Mouse (Mus musculus) heart, embryonic 16.5 days (tissue): Measurements from ENCODE around the gene Dct. TPM values are rescaled to one million over a fixed set of nuclear protein-coding genes. Genes with fewer than 3 reads are reported as not detected.

ENCODE experiments used
- ATAC-seq: fragments of 200-750 bp; cut with Nextera tagmentation; replicated peaks from 2 replicates; pipeline ENCODE4 v1.8.0; 2017; ENCODE audit warnings: moderate number of reproducible peaks; ENCODE audit not compliant: insufficient read depth, low FRiP score; ENCODE audit errors: extremely low read depth
- H3K27ac ChIP-seq: fragments of 300-500 bp; sonication (generic); 2 replicates; pipeline ENCODE4 v1.5.1; 2014; ENCODE audit warnings: mild to moderate bottlenecking, low read length, control low read depth, moderate library complexity
- H3K27me3 ChIP-seq: fragments of 300-500 bp; sonication (generic); 2 replicates; pipeline ENCODE4 v1.6.1; 2014; ENCODE audit warnings: low read length, mixed read lengths; ENCODE audit not compliant: control insufficient read depth, insufficient read depth
- H3K36me3 ChIP-seq: fragments of 300-500 bp; sonication (generic); 2 replicates; pipeline ENCODE4 v1.6.1; 2014; ENCODE audit not compliant: control insufficient read depth, insufficient read depth
- H3K4me1 ChIP-seq: fragments of 300-500 bp; sonication (generic); 2 replicates; pipeline ENCODE4 v1.6.1; 2014; ENCODE audit warnings: low read length, mixed read lengths; ENCODE audit not compliant: control insufficient read depth, insufficient read depth
- H3K4me2 ChIP-seq: fragments of 300-500 bp; sonication (generic); 2 replicates; pipeline ENCODE4 v1.6.1; 2014; ENCODE audit warnings: low read depth, mild to moderate bottlenecking, control low read depth, low read length
- H3K4me3 ChIP-seq: fragments of 300-500 bp; sonication (generic); 2 replicates; pipeline ENCODE4 v1.5.1; 2014; ENCODE audit warnings: mild to moderate bottlenecking, control low read depth, low read length
- H3K9ac ChIP-seq: fragments of 300-500 bp; sonication (generic); 2 replicates; pipeline ENCODE4 v1.6.1; 2014; ENCODE audit warnings: low read length, control low read depth
- H3K9me3 ChIP-seq: fragments of 300-500 bp; sonication (generic); replicated peaks from 2 replicates; pipeline ENCODE4 v1.6.1; 2016; ENCODE audit warnings: low read length; ENCODE audit not compliant: control insufficient read depth
- WGBS: fragments of 180-500 bp; shearing (Covaris S2); extraction: QIAGEN DNeasy Blood & Tissue Kit; methylation state at CpG from one replicate; pipeline ENCODE4 v1.1.7; 2014; 5-methylcytosine and 5-hydroxymethylcytosine counted together
- polyA plus RNA-seq: library from polyadenylated mRNA; unstranded; fragments of >200 nt; fragmentation: Nextera tagmentation; extraction: Ambion mirVana; gene quantifications from 2 replicates; pipeline ENCODE4 v1.2.1, GENCODE M21; 2015

Dct gene
- polyA plus RNA-seq, 1 experiment from 2014 or later: 2.5 TPM

DNA sequence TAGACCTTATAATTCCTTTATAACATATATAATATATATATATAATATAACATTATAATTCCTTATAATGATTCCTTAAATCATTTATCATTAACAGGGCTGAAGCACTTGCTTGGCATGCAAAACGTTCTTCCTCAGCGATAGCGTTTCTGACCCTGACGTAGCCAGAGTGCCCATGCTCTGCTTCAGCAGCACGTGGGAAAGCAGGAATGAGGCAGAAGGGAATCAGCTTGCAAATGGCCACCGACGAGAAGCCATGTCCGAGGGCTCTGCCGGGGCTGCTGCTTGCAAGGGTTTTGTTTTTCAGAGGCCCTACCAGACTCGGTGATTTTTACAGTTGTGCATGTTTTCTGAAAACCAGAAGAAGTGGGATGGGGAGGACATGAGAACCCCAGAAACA is 1.6 kb downstream of the Dct start:
- Histone ChIP-seq H3K27ac (no peak overlapping the region), H3K9ac (no peak overlapping the region), H3K9me3 (no peaks in the 10 kb centered on the region), H3K4me3 (no peak overlapping the region), H3K36me3 (no peaks in the 10 kb centered on the region), H3K4me2 (no peak overlapping the region), H3K27me3 (peaks cover 2% of the 10 kb centered on the region; the same call in 1 of the 2 replicates), H3K4me1 (no peaks in the 10 kb centered on the region)
- WGBS: 81% methylated on average over 10 of the region's 10 CpGs
- no peak for ATAC-seq

DNA sequence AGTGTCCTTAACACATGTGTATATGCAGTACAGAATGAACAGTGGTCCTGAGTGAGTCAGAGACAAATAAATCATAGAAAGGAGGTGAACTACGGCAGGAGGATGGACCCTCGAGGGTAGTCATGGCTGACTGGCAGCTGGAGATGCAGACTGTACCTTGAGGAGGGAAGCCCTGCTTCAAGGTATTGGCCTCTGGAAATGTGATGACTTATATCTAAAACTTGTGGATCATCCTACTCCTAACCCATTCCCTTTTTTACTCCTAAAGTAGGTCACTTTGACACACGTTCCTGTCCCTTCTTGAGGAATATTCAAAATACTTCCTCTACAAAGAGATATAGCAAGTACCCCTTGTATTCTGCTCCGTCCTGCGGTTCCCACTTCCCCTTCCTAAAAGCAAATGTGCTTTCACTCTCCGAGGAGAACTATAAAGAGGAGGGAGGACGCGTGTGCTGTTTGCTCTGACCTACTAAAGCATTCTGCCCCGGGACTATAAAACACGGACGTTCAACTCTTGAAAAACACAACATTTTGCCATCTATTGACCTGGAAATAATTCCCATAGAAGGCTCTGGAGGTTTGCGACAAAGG is 2.3 kb downstream of the Dct start:
- 80% methylated on average over 12 of the region's 12 CpGs for WGBS
- Histone ChIP-seq H3K4me1 (no peaks in the 10 kb centered on the region), H3K4me2 (no peak overlapping the region), H3K27ac (no peak overlapping the region), H3K27me3 (peaks cover under 1% of the 10 kb centered on the region; the same call in 1 of the 2 replicates), H3K36me3 (no peaks in the 10 kb centered on the region), H3K9me3 (no peaks in the 10 kb centered on the region), H3K4me3 (no peak overlapping the region), H3K9ac (no peak overlapping the region)
- no peak for ATAC-seq

DNA sequence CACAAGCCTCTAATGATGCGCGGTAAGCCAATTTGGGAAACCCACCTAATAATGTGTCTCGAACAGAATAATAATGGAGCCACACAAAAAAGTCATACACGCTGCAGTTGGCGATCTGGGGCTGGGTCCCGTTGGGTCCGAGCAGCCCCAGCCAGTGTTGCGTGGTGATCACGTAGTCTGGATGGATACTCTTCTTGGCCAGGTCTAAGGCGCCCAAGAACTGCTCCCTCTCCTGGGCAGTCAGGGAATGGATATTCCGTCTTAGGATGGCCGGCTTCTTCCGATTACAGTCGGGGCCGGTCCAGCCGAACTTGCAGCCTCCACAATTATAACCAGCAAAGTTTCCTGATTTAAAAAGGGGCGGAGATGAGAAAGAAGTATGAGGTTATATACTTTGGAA is 9.1 kb downstream of the Dct start:
- H3K4me3 ChIP-seq: no peak overlapping the region
- no peaks in the 10 kb centered on the region for H3K9me3 ChIP-seq
- H3K9ac ChIP-seq: no peak overlapping the region
- H3K36me3 ChIP-seq: no peaks in the 10 kb centered on the region
- H3K27me3 ChIP-seq: peaks cover 6% of the 10 kb centered on the region; the same call in 1 of the 2 replicates
- no peak for ATAC-seq
- 80% methylated on average over 17 of the region's 17 CpGs for WGBS
- H3K4me2 ChIP-seq: no peak overlapping the region
- H3K4me1 ChIP-seq: no peaks in the 10 kb centered on the region
- no peak overlapping the region for H3K27ac ChIP-seq

DNA sequence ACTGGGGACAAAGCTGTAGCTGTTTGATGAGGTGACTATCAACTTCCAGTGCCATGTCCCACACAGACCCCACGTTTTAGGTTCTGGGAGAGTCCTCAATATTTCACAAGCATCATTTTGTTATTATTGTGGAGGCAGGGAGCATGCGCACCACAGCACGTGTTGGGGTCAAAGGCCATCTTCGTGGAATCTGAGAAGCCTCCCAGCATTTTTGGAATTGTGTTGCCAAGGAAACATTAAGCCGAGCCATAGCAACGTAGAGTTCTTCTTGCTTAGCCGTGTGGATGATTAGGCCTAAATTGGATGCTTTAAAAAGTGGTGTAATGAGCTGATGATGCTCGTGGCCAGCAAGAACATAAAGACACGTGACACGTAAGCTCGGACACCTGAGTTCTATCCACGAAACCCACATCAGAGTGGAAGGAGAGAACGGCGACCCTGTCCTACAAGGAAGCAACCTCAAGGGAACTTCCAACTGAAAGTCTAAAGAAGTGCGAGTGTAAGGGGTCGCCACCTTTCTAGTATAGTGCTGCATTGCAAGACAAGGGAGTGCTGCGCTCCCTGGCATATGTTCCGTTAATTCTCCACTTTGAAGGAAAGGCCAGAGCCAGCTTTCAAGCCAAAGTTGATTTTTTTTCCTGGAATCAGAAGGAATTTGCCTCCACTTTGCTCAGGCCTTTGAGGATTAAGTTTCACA is 9.8 kb downstream of the Dct start:
- Histone ChIP-seq H3K9me3 (no peaks in the 10 kb centered on the region), H3K4me2 (no peak overlapping the region), H3K27ac (no peak overlapping the region), H3K4me3 (no peak overlapping the region), H3K27me3 (peaks cover 6% of the 10 kb centered on the region; the same call in 1 of the 2 replicates), H3K36me3 (no peaks in the 10 kb centered on the region), H3K4me1 (no peaks in the 10 kb centered on the region), H3K9ac (no peak overlapping the region)
- ATAC-seq: no peak
- 79% methylated on average over 18 of the region's 18 CpGs for WGBS

DNA sequence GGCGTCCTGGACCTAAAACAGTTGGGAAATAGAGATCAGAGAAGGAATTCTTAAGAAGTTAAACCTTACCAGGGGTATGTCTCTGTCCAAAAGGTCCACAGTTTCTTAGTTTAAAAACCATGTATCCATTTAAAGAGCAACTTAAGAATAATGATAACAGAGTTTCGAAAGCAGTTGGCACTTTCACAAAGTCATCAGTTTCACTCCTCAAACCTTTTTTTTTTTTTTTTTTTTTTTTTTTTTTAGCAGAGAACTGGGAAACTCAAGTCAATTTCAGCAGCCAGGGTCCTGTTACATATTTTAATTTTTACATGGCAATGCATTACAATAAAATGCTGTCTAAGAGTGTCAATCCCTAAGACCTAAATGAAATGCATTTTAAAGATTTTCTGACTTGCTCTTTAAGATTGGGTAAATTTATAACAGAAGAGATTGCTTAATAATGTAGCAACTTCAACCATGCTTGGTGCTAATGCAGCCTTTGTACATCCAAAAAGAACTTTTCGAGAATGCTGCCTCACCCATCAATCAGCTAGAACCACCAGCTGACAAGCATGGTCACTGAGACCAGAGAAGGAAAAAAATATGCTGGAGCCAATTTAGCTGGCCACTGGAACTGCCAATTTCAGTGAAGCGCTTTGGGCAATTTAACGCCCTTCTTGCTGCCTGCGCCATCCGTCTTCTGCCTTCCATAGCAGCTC is 11.3 kb downstream of the Dct start:
- Histone ChIP-seq H3K4me3 (no peak overlapping the region), H3K9ac (no peak overlapping the region), H3K4me1 (no peaks in the 10 kb centered on the region), H3K36me3 (no peaks in the 10 kb centered on the region), H3K27me3 (peaks cover 6% of the 10 kb centered on the region; the same call in 1 of the 2 replicates), H3K4me2 (no peak overlapping the region), H3K27ac (no peak overlapping the region), H3K9me3 (no peaks in the 10 kb centered on the region)
- WGBS: 68% methylated on average over 7 of the region's 7 CpGs
- no peak for ATAC-seq

DNA sequence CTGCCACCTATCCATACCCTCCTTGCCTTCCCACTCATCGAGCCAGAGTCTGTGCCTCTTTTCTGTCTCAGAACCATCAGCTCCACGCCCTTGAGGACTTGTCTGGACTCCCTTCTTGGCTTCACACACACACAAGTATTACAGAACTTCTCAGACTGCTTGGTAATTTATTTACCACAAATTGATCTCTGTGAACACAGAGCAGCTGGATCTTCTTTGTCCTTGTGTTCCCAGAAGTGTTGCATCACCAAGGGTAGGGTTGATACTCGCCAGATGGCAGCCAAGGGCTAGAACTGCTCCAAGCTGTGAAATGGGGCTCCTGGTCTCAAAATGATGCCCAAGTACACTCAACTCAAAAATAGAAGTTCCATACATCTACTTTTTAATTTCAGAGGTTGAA is 13.0 kb downstream of the Dct start:
- 73% methylated on average over 3 of the region's 3 CpGs for WGBS
- H3K4me2 ChIP-seq: no peak overlapping the region
- no peak for ATAC-seq
- no peak overlapping the region for H3K27ac ChIP-seq
- H3K4me1 ChIP-seq: no peaks in the 10 kb centered on the region
- no peak overlapping the region for H3K9ac ChIP-seq
- H3K27me3 ChIP-seq: 0 out of 2 replicates have a peak, but pooled peaks cover 4% of the 10 kb centered on the region
- no peaks in the 10 kb centered on the region for H3K36me3 ChIP-seq
- no peak overlapping the region for H3K4me3 ChIP-seq
- no peaks in the 10 kb centered on the region for H3K9me3 ChIP-seq

DNA sequence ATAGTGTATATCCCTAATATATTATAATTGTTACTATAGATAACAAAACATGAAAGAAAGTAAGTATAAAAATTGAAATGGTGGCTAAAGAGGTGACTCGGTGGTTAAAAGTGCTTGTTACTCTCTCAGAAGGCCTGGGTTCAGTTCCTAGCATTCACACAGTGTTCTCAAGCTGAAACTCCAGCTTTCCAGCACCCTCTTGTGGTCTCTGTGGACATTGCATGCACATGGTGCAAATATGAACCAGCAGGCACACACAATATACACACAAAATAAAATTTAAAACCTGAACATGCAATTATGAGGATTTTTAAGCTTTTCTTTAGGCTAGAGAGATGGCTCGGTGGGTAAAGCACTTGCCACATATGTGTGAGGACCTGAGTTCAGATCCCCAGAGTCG is 24.5 kb downstream of the Dct start:
- H3K4me2 ChIP-seq: no peak overlapping the region
- no peaks in the 10 kb centered on the region for H3K36me3 ChIP-seq
- H3K9ac ChIP-seq: no peak overlapping the region
- H3K9me3 ChIP-seq: peaks cover 17% of the 10 kb centered on the region
- no peak for ATAC-seq
- H3K4me3 ChIP-seq: no peak overlapping the region
- 90% methylated on average over 3 of the region's 3 CpGs for WGBS
- no peaks in the 10 kb centered on the region for H3K4me1 ChIP-seq
- no peaks in the 10 kb centered on the region for H3K27me3 ChIP-seq
- H3K27ac ChIP-seq: no peak overlapping the region

DNA sequence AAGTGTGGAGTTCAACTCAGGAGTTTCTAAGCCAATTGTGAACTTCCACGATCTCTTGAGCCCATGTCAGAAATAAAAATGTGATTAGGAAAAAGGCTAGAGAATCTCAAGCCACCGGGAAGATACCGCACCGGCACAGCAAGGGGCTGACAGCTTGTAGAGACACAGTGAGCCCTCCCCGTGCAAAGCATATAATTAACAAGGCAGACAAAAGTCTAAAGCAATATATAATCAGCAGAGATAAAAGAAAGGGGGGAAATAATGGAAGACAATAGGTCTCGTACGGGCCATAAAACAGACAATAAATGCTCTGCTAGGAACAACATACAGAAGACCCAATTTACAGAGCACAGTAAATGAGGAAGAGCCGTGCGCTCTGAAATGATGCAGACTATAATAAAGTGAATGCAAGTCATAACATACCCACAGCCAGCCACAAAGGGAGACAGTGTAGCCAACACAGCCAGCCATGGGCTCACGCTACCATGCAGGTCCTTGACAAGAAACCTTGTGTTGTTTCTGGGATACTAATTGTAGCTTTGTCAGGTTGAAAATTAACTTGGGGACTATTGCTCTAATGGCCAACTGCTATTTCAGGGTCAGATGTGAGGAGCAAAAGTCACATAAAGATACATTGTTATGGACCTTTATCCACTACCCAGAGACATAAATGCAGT is 30.0 kb downstream of the Dct start:
- no peak for ATAC-seq
- Histone ChIP-seq H3K9ac (no peak overlapping the region), H3K4me3 (no peak overlapping the region), H3K9me3 (no peaks in the 10 kb centered on the region), H3K36me3 (no peaks in the 10 kb centered on the region), H3K4me2 (no peak overlapping the region), H3K4me1 (no peaks in the 10 kb centered on the region), H3K27me3 (no peaks in the 10 kb centered on the region), H3K27ac (no peak overlapping the region)
- 80% methylated on average over 10 of the region's 10 CpGs for WGBS

DNA sequence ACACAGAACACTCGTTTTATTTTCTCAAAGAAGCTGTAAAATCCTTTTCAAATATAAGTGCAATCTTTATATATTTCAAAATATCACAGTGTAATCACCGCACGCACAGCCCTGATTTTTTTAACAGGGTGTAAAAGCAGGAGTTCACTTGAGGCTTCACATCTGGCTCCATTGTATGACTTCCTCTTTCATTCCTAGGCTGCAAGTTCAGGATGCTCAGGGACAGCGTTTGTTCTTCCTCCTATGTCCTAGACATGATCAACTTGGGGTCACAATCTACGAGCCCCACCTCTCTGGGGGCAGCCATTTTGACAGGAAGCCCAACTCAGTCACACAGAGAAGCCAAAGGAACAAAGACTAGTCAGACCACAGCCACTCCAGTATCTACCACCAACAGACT is 32.7 kb downstream of the Dct start:
- H3K4me1 ChIP-seq: no peaks in the 10 kb centered on the region
- no peaks in the 10 kb centered on the region for H3K27me3 ChIP-seq
- H3K27ac ChIP-seq: no peak overlapping the region
- no peak overlapping the region for H3K4me3 ChIP-seq
- no peak overlapping the region for H3K9ac ChIP-seq
- no peaks in the 10 kb centered on the region for H3K36me3 ChIP-seq
- ATAC-seq: no peak
- H3K9me3 ChIP-seq: no peaks in the 10 kb centered on the region
- WGBS: 64% methylated on average over 5 of the region's 5 CpGs
- no peak overlapping the region for H3K4me2 ChIP-seq
